Mouse (Mus musculus) midbrain, embryonic 16.5 days (tissue): ENCODE data around the gene Gbe1. TPM values are rescaled to one million over a fixed set of nuclear protein-coding genes. Genes with fewer than 3 reads are reported as not detected.

Experiments used
- ATAC-seq: fragments of 200-750 bp; cut with Nextera tagmentation; 2 replicates; pipeline ENCODE4 v1.8.0; 2017; ENCODE audit warnings: moderate TSS enrichment
- H3K27ac ChIP-seq: fragments of 300-500 bp; sonication (generic); 2 replicates; pipeline ENCODE4 v1.5.1; 2014; ENCODE audit warnings: mild to moderate bottlenecking, low read length, mixed read lengths
- H3K27me3 ChIP-seq: fragments of 300-500 bp; sonication (generic); 2 replicates; pipeline ENCODE4 v1.6.1; 2014; ENCODE audit warnings: low read depth, low read length, mixed read lengths; ENCODE audit not compliant: control insufficient read depth, insufficient read depth
- H3K36me3 ChIP-seq: fragments of 300-500 bp; sonication (generic); 2 replicates; pipeline ENCODE4 v1.6.1; 2014; ENCODE audit warnings: mild to moderate bottlenecking, low read length, moderate library complexity, mixed read lengths; ENCODE audit not compliant: control insufficient read depth, insufficient read depth
- H3K4me1 ChIP-seq: fragments of 300-500 bp; sonication (generic); 2 replicates; pipeline ENCODE4 v1.6.1; 2014; ENCODE audit warnings: mild to moderate bottlenecking, low read length, mixed read lengths; ENCODE audit not compliant: control insufficient read depth, insufficient read depth
- H3K4me2 ChIP-seq: fragments of 300-500 bp; sonication (generic); 2 replicates; pipeline ENCODE4 v1.6.1; 2014; ENCODE audit warnings: mild to moderate bottlenecking, low read length, mixed read lengths
- H3K4me3 ChIP-seq: fragments of 300-500 bp; sonication (generic); 2 replicates; pipeline ENCODE4 v1.5.1; 2014; ENCODE audit warnings: low read depth, mild to moderate bottlenecking, low read length, moderate library complexity, mixed read lengths
- H3K9ac ChIP-seq: fragments of 300-500 bp; sonication (generic); 2 replicates; pipeline ENCODE4 v1.6.1; 2014; ENCODE audit warnings: low read depth, low read length, mixed read lengths
- H3K9me3 ChIP-seq: fragments of 300-500 bp; sonication (generic); replicated peaks from 2 replicates; pipeline ENCODE4 v1.6.1; 2014; ENCODE audit warnings: mild to moderate bottlenecking, low read length, mixed read lengths; ENCODE audit not compliant: control insufficient read depth, poor library complexity, severe bottlenecking
- WGBS: fragments of 180-500 bp; shearing (Covaris S2); extraction: QIAGEN DNeasy Blood & Tissue Kit; methylation state at CpG from one replicate; pipeline ENCODE4 v1.1.7; 2014; 5-methylcytosine and 5-hydroxymethylcytosine counted together
- polyA plus RNA-seq: library from polyadenylated mRNA; unstranded; fragments of >200 nt; fragmentation: Nextera tagmentation; extraction: Ambion mirVana; gene quantifications from 2 replicates; pipeline ENCODE4 v1.2.1, GENCODE M21; 2015

The Gbe1 gene
- 17.2 and 19.5 TPM in 2 replicates for polyA plus RNA-seq

DNA sequence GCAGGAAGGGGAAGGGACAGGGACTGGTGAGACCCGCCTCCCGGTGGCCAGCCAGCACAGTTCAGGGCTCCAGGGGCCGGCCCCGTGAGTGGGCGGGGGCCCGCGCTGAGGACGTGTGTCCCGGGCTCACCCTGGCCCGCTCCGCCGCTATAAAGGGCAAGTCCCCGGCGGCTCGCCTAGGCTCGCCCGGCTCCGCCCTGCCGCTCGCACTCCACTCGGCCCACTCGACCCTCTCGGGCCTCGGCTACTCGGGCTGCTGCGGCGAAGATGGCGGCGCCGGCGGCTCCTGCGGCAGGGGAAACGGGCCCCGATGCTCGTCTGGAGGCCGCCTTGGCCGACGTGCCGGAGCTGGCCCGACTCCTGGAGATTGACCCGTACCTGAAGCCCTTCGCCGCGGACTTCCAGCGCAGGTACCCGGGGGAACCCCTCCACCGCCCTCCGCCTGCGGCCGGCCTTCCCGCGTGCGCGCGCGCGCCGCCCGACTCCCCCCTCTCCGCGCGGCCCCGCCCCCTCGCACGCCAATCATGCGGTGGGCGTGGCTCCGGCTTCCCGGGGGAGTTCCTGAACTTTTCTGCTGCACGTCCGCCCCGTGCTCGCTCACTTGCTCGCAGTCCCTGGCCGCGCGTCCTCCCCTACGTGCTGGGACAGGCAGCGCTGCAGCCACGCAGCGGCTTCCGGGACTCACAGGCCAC lies at the start of gene Gbe1:
TSS of gene Gbe1 (plus strand) at position 64 of the 692 bp plus-strand sequence.
- Histone ChIP-seq H3K36me3 (no peaks in the 10 kb centered on the region), H3K4me1 (peaks cover 4% of the 10 kb centered on the region), H3K27me3 (no peaks in the 10 kb centered on the region), H3K4me2 (peak within 1 kb of the TSS; percentile 66), H3K9me3 (no peaks in the 10 kb centered on the region), H3K4me3 (peak within 1 kb of the TSS; percentile 57), H3K27ac (peak within 1 kb of the TSS; percentile 78), H3K9ac (peak within 1 kb of the TSS; percentile 85)
- under 1% methylated on average over 69 of the region's 82 CpGs for WGBS
- peak; percentile 98 for ATAC-seq

DNA sequence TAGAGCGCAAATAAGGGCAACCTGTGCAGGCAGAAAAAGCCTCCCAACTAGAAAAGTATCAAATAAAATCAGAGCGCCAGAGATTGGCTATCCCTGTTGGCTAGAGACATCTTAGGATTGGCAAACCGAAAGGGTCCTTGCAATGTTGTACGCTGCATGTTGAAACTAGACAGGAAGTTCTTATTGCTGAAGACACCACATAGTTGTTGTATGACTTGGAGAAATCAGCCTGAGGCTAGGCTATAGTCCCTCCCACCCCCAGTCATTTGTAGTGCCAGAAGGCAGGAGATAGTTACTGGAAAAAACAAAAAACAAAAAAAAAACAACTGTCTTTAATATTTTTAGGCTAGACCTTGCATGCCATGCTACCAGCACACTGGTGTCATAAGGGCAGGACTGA lies 3.1 kb upstream of the Gbe1 start:
- ATAC-seq, result no peak
- H3K9me3 ChIP-seq, result no peaks in the 10 kb centered on the region
- no peaks in the 10 kb centered on the region for H3K36me3 ChIP-seq
- no peak overlapping the region for H3K9ac ChIP-seq
- H3K27me3 ChIP-seq, result no peaks in the 10 kb centered on the region
- no peak overlapping the region for H3K4me2 ChIP-seq
- H3K4me1 ChIP-seq, result peaks cover 4% of the 10 kb centered on the region
- WGBS, result 97% methylated on average over 4 of the region's 4 CpGs
- H3K27ac ChIP-seq, result no peak overlapping the region
- no peak overlapping the region for H3K4me3 ChIP-seq

DNA sequence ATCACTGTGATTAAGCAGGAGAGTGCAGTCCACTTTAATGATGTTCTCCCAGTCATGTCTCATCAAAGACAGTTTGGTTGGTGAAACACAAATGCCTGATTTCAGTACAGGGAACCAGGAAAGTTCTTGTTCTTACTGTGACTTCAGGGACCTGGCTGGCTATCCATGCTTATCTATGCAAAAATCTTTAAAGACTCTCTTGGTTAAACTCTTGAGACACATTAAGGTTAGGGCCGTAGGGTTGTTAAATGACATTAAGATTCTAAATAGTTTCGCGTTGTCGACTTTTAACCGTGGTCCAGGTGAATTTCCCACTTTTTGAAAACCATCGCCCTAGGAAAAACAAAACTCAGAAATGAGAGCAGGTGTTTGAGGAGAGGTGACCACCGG lies 258 bp upstream of the Gbe1 start:
- Histone ChIP-seq H3K36me3 (no peaks in the 10 kb centered on the region), H3K9me3 (no peaks in the 10 kb centered on the region), H3K9ac (peak overlapping the region; percentile 85), H3K4me2 (peak overlapping the region; percentile 57), H3K4me1 (peaks cover 4% of the 10 kb centered on the region), H3K27ac (peak overlapping the region; percentile 78), H3K27me3 (no peaks in the 10 kb centered on the region), H3K4me3 (peak overlapping the region; percentile 57)
- 6% methylated on average over 7 of the region's 7 CpGs for WGBS
- no peak for ATAC-seq

DNA sequence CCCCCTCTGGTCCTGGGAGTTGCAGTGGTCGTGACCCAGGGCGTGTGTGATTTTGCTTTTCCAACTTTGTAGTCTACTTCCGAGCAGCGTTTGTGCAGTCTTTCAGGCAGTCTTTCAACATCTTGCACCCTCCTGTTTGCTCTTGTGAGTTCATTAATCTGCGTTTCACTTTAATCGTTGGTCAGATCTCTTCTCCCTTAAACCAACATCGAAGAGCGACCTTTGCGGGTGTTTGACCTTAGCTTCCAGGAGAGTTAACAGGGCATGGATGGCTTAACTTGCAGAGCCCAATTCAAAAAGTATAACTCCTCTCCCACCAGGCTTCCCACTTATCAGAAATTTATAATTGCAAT lies 805 bp downstream of the Gbe1 start:
- ATAC-seq, result no peak
- no peaks in the 10 kb centered on the region for H3K36me3 ChIP-seq
- peak overlapping the region; percentile 85 for H3K9ac ChIP-seq
- peak overlapping the region; percentile 57 for H3K4me3 ChIP-seq
- H3K9me3 ChIP-seq, result no peaks in the 10 kb centered on the region
- H3K4me1 ChIP-seq, result peaks cover 4% of the 10 kb centered on the region
- H3K4me2 ChIP-seq, result peak overlapping the region; percentile 66
- under 1% methylated on average over 9 of the region's 9 CpGs for WGBS
- peak overlapping the region; percentile 78 for H3K27ac ChIP-seq
- H3K27me3 ChIP-seq, result no peaks in the 10 kb centered on the region

DNA sequence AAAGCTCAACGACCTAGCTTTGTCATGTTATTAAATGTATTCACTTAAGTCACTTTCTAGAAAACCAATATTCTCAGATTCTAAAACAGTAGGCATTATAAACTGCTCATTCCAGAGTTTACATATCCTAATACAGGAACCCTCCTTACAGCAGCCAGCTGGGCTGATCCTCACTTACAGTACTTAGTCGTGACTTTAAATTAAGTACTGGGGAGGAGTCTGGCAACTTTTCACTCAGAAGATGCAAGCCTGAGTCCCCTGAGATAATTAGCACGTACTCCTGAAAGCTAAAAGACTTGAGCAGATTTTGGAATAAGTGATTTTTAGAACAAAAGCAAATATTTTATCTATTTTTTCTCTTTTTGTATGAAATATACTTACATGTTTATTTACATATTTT lies 1.5 kb downstream of the Gbe1 start:
- no peak overlapping the region for H3K4me3 ChIP-seq
- no peaks in the 10 kb centered on the region for H3K9me3 ChIP-seq
- H3K36me3 ChIP-seq, result no peaks in the 10 kb centered on the region
- H3K4me2 ChIP-seq, result no peak overlapping the region
- no peak for ATAC-seq
- peaks cover 4% of the 10 kb centered on the region for H3K4me1 ChIP-seq
- no peak overlapping the region for H3K27ac ChIP-seq
- 34% methylated on average over 3 of the region's 3 CpGs for WGBS
- no peak overlapping the region for H3K9ac ChIP-seq
- no peaks in the 10 kb centered on the region for H3K27me3 ChIP-seq

DNA sequence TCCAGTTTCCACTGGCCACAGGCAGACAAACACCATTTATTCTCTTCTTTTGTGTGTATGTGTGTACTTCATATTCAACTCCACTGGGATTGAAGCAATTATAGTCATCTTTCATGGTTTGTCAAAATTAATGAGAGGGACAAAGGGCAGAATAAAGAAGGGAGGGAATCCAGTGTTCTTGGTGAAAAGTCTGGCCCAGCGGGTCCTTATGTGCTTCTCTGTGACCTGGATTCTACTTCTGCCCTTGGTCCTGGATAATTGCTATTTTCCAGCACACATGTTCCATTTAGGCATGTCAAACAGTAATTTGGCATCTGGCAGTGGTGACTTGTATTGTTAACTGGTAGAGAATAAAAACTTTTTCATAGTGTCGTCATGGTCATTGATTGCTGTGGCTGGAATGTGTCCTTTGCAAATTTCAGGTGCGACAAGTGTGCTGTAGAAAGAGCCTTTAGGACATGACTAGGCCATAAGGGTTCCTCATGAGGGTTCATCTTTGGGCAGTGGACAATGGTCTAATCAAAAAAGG lies 2.2 kb downstream of the Gbe1 start:
- 46% methylated on average over 3 of the region's 3 CpGs for WGBS
- Histone ChIP-seq H3K4me3 (no peak overlapping the region), H3K27ac (no peak overlapping the region), H3K4me1 (peaks cover 4% of the 10 kb centered on the region), H3K9ac (no peak overlapping the region), H3K36me3 (no peaks in the 10 kb centered on the region), H3K27me3 (no peaks in the 10 kb centered on the region), H3K4me2 (no peak overlapping the region), H3K9me3 (no peaks in the 10 kb centered on the region)
- no peak for ATAC-seq

DNA sequence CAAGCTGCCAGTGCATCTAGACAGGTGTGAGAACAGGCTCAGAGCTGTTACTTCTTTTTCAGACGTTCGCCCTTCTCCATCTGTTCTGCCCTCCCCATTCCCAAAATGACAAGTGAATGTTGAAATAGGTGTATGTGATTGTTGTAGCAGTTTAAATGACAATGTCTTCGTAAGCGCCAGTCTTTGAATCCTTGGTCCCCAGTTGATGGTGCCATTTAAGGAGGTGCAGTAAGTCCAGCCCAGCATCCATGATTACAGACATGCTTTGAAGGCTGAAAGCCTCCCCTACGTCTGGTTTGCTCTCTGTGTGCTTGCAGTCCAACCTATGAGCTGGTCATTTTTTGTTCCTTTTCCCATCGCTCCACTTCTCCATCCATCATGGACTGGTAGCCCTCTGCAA lies 5.6 kb downstream of the Gbe1 start:
- no peaks in the 10 kb centered on the region for H3K9me3 ChIP-seq
- H3K27me3 ChIP-seq, result no peaks in the 10 kb centered on the region
- H3K9ac ChIP-seq, result no peak overlapping the region
- no peak overlapping the region for H3K4me3 ChIP-seq
- H3K27ac ChIP-seq, result no peak overlapping the region
- H3K4me1 ChIP-seq, result no peaks in the 10 kb centered on the region
- WGBS, result 92% methylated on average over 6 of the region's 6 CpGs
- ATAC-seq, result no peak
- no peak overlapping the region for H3K4me2 ChIP-seq
- H3K36me3 ChIP-seq, result no peaks in the 10 kb centered on the region

DNA sequence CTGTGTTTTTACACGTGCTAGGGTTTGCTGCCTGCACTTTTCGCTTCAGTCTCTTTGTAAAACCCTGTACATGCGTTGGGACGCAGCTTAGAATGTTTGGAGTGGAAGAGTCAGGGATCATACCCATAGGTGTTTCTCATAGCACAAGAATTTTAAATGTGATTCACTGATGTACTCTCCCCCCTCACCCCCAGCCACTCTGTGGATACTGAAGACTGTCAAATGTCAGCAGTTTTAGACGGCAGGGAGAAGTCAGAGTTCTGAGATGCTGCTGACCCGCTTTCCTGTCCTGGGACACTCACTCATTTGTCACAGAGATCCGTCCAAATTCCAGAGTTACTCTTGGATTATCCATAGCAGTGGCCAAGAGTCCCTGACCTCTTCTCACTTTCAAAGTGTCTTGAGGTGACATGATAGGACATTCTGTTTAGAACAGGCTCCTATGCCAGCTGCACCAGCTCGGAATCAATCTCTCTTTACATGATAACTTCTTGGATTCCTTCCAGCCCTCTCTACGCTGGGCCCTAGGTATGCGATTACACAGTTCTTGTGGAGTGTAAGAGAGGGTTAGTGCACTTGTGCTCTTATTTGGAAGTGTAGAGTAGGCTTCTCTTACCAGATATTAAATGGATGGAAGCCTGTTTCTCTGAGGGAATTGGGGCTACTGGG lies 7.0 kb downstream of the Gbe1 start:
- Histone ChIP-seq H3K27ac (no peak overlapping the region), H3K4me1 (no peaks in the 10 kb centered on the region), H3K9me3 (no peaks in the 10 kb centered on the region), H3K4me2 (no peak overlapping the region), H3K36me3 (no peaks in the 10 kb centered on the region), H3K27me3 (no peaks in the 10 kb centered on the region), H3K4me3 (no peak overlapping the region), H3K9ac (no peak overlapping the region)
- ATAC-seq, result no peak
- WGBS, result 77% methylated on average over 10 of the region's 10 CpGs

DNA sequence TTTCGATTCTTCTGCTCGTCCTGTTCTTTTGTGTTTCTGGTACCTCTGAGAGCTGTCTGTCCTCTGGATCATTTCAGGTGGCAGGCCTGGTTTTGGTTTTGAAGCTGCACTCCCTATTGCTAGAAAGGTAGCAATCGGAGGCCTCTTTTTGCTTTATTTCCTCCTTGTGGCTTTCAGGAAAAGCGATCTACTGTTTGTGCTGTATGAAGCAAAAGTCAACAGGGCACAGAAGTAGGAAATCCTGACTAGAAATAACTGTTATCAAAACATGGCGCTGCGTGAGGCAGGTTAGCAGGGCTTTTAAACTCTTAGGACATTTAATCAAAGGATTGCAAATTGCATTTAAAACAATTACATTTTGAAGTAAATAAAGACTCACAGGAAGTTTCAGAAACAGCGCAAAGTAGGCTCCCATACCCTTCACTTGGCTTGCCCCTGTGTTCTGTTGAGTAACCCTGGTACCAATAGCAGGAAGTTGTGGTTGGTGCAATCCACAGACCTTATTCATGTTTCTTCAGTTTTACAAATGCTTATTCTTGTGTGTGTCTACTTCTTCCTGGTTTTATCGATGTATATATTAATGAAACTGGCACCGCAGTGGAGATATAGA lies 12.7 kb downstream of the Gbe1 start:
- Histone ChIP-seq H3K36me3 (no peaks in the 10 kb centered on the region), H3K27me3 (no peaks in the 10 kb centered on the region), H3K4me2 (no peak overlapping the region), H3K9ac (no peak overlapping the region), H3K9me3 (no peaks in the 10 kb centered on the region), H3K27ac (no peak overlapping the region), H3K4me3 (no peak overlapping the region), H3K4me1 (no peaks in the 10 kb centered on the region)
- 89% methylated on average over 9 of the region's 9 CpGs for WGBS
- no peak for ATAC-seq
